Mouse (Mus musculus): ENCODE measurements around the gene Ubr7. TPM values are rescaled to one million over a fixed set of nuclear protein-coding genes. Genes with fewer than 3 reads are reported as not detected.
A peak's percentile ranks its signal among the peaks of the same experiment; 100 is the strongest.

Ubr7 gene
- total and polyA plus RNA-seq, 3 experiments = 46.3 to 80.4 (median 48.8) TPM

DNA sequence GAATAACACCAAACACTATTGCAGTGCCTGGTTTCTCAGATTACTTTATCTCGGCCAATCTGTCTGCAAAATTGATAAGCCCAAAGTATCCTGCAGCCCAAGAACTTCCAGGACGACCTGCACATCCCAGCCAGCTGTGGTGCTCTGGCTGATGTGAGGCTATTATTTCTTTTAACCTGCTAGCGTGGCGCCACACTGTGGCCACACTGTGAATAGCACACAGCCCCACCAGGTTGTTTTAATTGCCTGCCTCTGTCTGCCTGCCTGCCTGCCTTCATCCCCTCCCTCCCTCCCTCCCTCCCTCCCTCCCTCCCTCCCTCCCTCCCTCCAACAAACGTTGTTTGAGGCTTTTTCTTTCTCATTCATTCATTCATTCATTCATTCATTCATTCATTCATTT, 24.4 kb upstream of the Ubr7 start:
- dilution Hi-C loops (cut with MboI; ENCODE audit: extremely low pct_ligation_motif_present, extremely low pct_unique_long_range_greater_than_20kb, low sequenced_read_pairs) (no loop called here), in situ Hi-C loops (cut with MboI; ENCODE audit: low pct_ligation_motif_present, low pct_unique_long_range_greater_than_20kb, low sequenced_read_pairs) (no loop called here)
- no peak for TF ChIP-seq MEF2A (IDR thresholded peaks at IDR 0.05; ENCODE audit: borderline replicate concordance, low read depth, low read length)
- no peak for TF ChIP-seq USF1 (IDR thresholded peaks at IDR 0.05; ENCODE audit: low read depth, low read length)
- no peak for TF ChIP-seq SIN3A (IDR thresholded peaks at IDR 0.05; ENCODE audit: low read length)
- no peak for TF ChIP-seq RCOR1 (conservative IDR thresholded peaks at IDR 0.05; ENCODE audit: low read depth, low read length)
- no peak for TF ChIP-seq ZMIZ1 (IDR thresholded peaks at IDR 0.05; ENCODE audit: low read depth, low read length)
- TF ChIP-seq ETS1 (conservative IDR thresholded peaks at IDR 0.05; ENCODE audit: low read depth, low read length) = no peak
- TF ChIP-seq NRF1 (IDR thresholded peaks at IDR 0.05; ENCODE audit: low read depth, low read length) = no peak
- no peak for TF ChIP-seq ZKSCAN1 (IDR thresholded peaks at IDR 0.05; ENCODE audit: borderline replicate concordance, low read depth, low read length)
- no peak for TF ChIP-seq IRF4 (IDR thresholded peaks at IDR 0.05; ENCODE audit: low read depth, low read length)
- peak; percentile 68 for TF ChIP-seq SMC3 (IDR thresholded peaks at IDR 0.05; ENCODE audit: low read depth, low read length)
- TF ChIP-seq RAD21 (IDR thresholded peaks at IDR 0.05; ENCODE audit: low read depth, low read length) = peak; percentile 74
- TF ChIP-seq CTCF (conservative IDR thresholded peaks at IDR 0.05 in 1 of 2, IDR thresholded peaks at IDR 0.05 in 1 of 2; ENCODE audit: low read depth in 2 of 2, low read length in 2 of 2) = peak; percentile 56 to 81; a peak in 3 of 4 replicates
- Histone ChIP-seq H3K27me3 (replicated peaks) (no peaks in the 10 kb centered on the region), H3K79me2 (replicated peaks; ENCODE audit: control insufficient read depth, extremely low read depth, insufficient read depth, poor library complexity, severe bottlenecking) (no peaks in the 10 kb centered on the region), H3K4me2 (ENCODE audit: insufficient read depth, low read depth, poor library complexity, severe bottlenecking) (no peak overlapping the region), H3K9me3 (replicated peaks; ENCODE audit: low read length) (no peaks in the 10 kb centered on the region), H3K4me1 (ENCODE audit: control insufficient read depth in 1 of 2, insufficient read depth in 2 of 2) (peaks cover 0 to 7% of the 10 kb centered on the region in 2 experiments; a peak in 1 of 4 replicates), H3K36me3 (replicated peaks in 1 of 2; ENCODE audit: control insufficient read depth in 1 of 2, insufficient read depth in 1 of 2, low read length in 1 of 2) (no peaks in the 10 kb centered on the region), H3K4me3 (replicated peaks in 1 of 3; ENCODE audit: low read depth in 2 of 3, low read length in 2 of 3, poor library complexity in 1 of 3) (no peak overlapping the region), H3K9ac (ENCODE audit: insufficient read depth, low read depth) (no peak overlapping the region), H3K27ac (ENCODE audit: insufficient read depth, low read depth) (no peak overlapping the region)
- peak; percentile 67 for DNase-seq (ENCODE audit: extremely low read depth)

DNA sequence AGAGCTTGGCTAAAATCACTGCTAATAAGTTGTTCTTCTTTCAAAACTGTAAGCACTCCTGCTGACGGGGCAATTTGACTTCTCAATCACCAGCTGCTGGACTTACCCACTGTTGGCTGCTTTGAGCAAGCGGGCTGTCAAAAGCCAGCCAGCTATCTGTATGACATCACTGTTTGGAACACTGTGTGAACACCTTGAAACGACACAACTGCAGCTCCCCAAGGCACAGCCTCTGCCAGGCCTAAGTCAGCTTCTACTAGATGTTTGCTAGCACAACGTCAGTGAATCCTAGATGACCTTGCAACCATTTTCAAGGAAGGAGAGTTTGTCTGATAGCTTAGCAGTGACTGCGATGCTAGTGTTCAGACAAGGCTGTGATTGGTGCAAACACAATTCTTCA, 18.7 kb upstream of the Ubr7 start:
- H3K27me3 ChIP-seq (replicated peaks) = no peaks in the 10 kb centered on the region
- no peaks in the 10 kb centered on the region for H3K9me3 ChIP-seq (replicated peaks; ENCODE audit: low read length)
- in situ Hi-C loops (cut with MboI; ENCODE audit: low pct_ligation_motif_present, low pct_unique_long_range_greater_than_20kb, low sequenced_read_pairs) (no loop called here), dilution Hi-C loops (cut with MboI; ENCODE audit: extremely low pct_ligation_motif_present, extremely low pct_unique_long_range_greater_than_20kb, low sequenced_read_pairs) (no loop called here)
- H3K79me2 ChIP-seq (replicated peaks; ENCODE audit: control insufficient read depth, extremely low read depth, insufficient read depth, poor library complexity, severe bottlenecking) = no peaks in the 10 kb centered on the region
- no peak for DNase-seq (ENCODE audit: extremely low read depth)
- no peak overlapping the region for H3K9ac ChIP-seq (ENCODE audit: insufficient read depth, low read depth)
- H3K4me1 ChIP-seq (ENCODE audit: control insufficient read depth in 1 of 2, insufficient read depth in 2 of 2) = peaks cover 0 to 15% of the 10 kb centered on the region in 2 experiments; a peak in 2 of 4 replicates
- no peak overlapping the region for H3K4me3 ChIP-seq (replicated peaks in 1 of 3; ENCODE audit: low read depth in 2 of 3, low read length in 2 of 3, poor library complexity in 1 of 3)
- no peak overlapping the region for H3K27ac ChIP-seq (ENCODE audit: insufficient read depth, low read depth)
- TF ChIP-seq TCF12 (IDR thresholded peaks at IDR 0.05; ENCODE audit: low read depth, low read length) (no peak), BHLHE40 (IDR thresholded peaks at IDR 0.05; ENCODE audit: low read depth, low read length) (no peak), HCFC1 (IDR thresholded peaks at IDR 0.05; ENCODE audit: low read depth, low read length) (no peak), ZNF384 (IDR thresholded peaks at IDR 0.05; ENCODE audit: low read depth, low read length) (no peak), CTCF (conservative IDR thresholded peaks at IDR 0.05 in 1 of 2, IDR thresholded peaks at IDR 0.05 in 1 of 2; ENCODE audit: low read depth in 2 of 2, low read length in 2 of 2) (no peak), MXI1 (IDR thresholded peaks at IDR 0.05; ENCODE audit: low read depth, low read length) (no peak), SIN3A (IDR thresholded peaks at IDR 0.05; ENCODE audit: low read length) (no peak), MEF2A (IDR thresholded peaks at IDR 0.05; ENCODE audit: borderline replicate concordance, low read depth, low read length) (no peak), SMC3 (IDR thresholded peaks at IDR 0.05; ENCODE audit: low read depth, low read length) (no peak), RAD21 (IDR thresholded peaks at IDR 0.05; ENCODE audit: low read depth, low read length) (no peak), ETS1 (conservative IDR thresholded peaks at IDR 0.05; ENCODE audit: low read depth, low read length) (no peak), JUN (IDR thresholded peaks at IDR 0.05; ENCODE audit: insufficient read depth, low read depth, low read length) (no peak), CHD1 (IDR thresholded peaks at IDR 0.05; ENCODE audit: low read depth, low read length) (no peak), UBTF (IDR thresholded peaks at IDR 0.05; ENCODE audit: low read depth, low read length) (no peak), ZMIZ1 (IDR thresholded peaks at IDR 0.05; ENCODE audit: low read depth, low read length) (no peak)
- H3K36me3 ChIP-seq (replicated peaks in 1 of 2; ENCODE audit: control insufficient read depth in 1 of 2, insufficient read depth in 1 of 2, low read length in 1 of 2) = peaks cover 2 to 14% of the 10 kb centered on the region in 2 experiments
- no peak overlapping the region for H3K4me2 ChIP-seq (ENCODE audit: insufficient read depth, low read depth, poor library complexity, severe bottlenecking)

Data from CH12.LX (cell line).